ENCODE assay signal across 8 mouse cellular contexts in the genomic region with DNA sequence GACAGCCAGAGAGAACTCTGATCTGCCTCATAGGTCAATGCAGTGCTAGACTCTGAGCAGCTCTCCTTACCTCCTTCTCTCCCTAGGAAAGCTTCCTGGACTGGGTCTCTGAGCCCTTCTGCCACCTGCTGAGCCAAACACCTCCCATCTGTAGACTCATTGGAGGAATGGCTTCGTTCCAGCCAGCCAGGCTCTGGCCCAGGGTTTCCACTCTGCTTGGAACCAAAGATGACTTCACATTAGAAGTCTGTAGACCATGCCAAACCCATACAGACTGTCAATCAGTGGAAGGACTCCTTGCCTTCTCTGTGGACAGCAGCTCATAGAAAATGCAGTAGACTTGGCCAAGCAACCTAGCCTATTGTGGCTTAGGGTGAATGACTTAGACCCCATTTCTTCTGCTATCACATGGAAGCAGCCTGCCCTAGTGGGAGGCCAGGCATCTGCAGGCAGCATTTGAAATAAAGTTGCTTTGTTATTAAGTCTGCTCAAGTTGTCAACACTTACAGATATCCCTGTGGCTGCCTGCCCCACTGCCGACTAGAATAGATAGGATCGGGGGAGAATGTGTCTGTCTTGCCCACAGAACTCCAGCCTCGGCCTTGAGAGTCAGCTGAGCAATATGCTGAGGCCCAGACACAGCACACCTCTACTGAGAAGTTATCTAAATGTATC.
A peak's percentile ranks its signal among the peaks of the same experiment; 100 is the strongest.
DNase-seq lines count a peak whose midpoint lies in the region; ATAC-seq lines count a peak whose summit lies in the region.

No protein-coding gene starts in this region.

- ATAC-seq in heart, embryonic 13.5 days (ENCODE audit: extremely low read depth, insufficient number of reproducible peaks, low FRiP score, low TSS enrichment): no peak
- ATAC-seq in megakaryocyte progenitor cell, adult 5-6 weeks (replicated peaks; ENCODE audit: poor library complexity): no peak
- no peak for ATAC-seq in monocyte, adult 5-6 weeks (replicated peaks; ENCODE audit: insufficient number of reproducible peaks, low FRiP score, low TSS enrichment, poor library complexity, severe bottlenecking)

- H3K27me3 ChIP-seq in heart, embryonic 13.5 days (replicated peaks): no peaks in the 10 kb centered on the region

- peaks cover 53% of the 10 kb centered on the region for H3K4me1 ChIP-seq in heart, embryonic 13.5 days

- peaks cover 35% of the 10 kb centered on the region for H3K36me3 ChIP-seq in heart, embryonic 13.5 days

- 0 out of 2 replicates have a peak overlapping the region, but pooled peaks have one; percentile 4 for H3K4me2 ChIP-seq in heart, embryonic 13.5 days

- 23% methylated on average over 4 of the region's 4 CpGs for WGBS in heart, embryonic 13.5 days

- peak overlapping the region; percentile 66 for H3K27ac ChIP-seq in heart, embryonic 13.5 days (replicated peaks)

- peak; percentile 17 for DNase-seq in adrenal gland, adult 8-10 months
- no peak for DNase-seq in adrenal gland, postnatal 4 days (ENCODE audit: low spot score in 2 of 2)
- DNase-seq in right cerebral cortex, postnatal 4 days: peak; percentile 43
- no peak for DNase-seq in right cerebral cortex, postnatal 36 days (ENCODE audit: low spot score in 2 of 2)
- peak; percentile 50 for DNase-seq in lung, postnatal 25 days (ENCODE audit: low spot score)

- H3K9ac ChIP-seq in heart, embryonic 13.5 days: no peak overlapping the region

- no peak overlapping the region for H3K4me3 ChIP-seq in heart, embryonic 13.5 days

- no peaks in the 10 kb centered on the region for H3K9me3 ChIP-seq in heart, embryonic 13.5 days

Comparison
In these comparisons a context has a peak if more than half of its experiments do, and no peak if none do; other contexts are left out.
1. DNase-seq: peak in adrenal gland, adult 8-10 months (single experiment), right cerebral cortex, postnatal 4 days (single experiment) and lung, postnatal 25 days (single experiment); none in adrenal gland, postnatal 4 days (0 of 2) and right cerebral cortex, postnatal 36 days (0 of 2).